Mouse (Mus musculus): ENCODE measurements around the gene Cnih2.

Gene Cnih2

GRCm38 (mm10) chr19:5068570-5069234, 29.6 kb downstream of the Cnih2 start:
- no peak for DNase-seq (ENCODE audit: low spot score in 2 of 2)

GRCm38 (mm10) chr19:5067867-5068569, 30.3 kb downstream of the Cnih2 start, which contains the start of gene Cd248:
Gene Cd248, plus strand, starts transcription at chr19:5068078.
- DNase-seq (ENCODE audit: low spot score in 2 of 2): peak in 1 of 2 experiments; percentile 51

- DNase-seq (ENCODE audit: low spot score in 2 of 2): no peak
These were observed 31.1 kb downstream of the Cnih2 start for GRCm38 (mm10) chr19:5067040-5067799.

GRCm38 (mm10) chr19:5065104-5065503, 33.2 kb downstream of the Cnih2 start:
- no peak for DNase-seq (ENCODE audit: low spot score in 2 of 2)

- DNase-seq (ENCODE audit: low spot score in 2 of 2): no peak
These were observed 35.9 kb downstream of the Cnih2 start for GRCm38 (mm10) chr19:5062446-5062845.

GRCm38 (mm10) chr19:5062041-5062440, 36.3 kb downstream of the Cnih2 start:
- no peak for DNase-seq (ENCODE audit: low spot score in 2 of 2)

GRCm38 (mm10) chr19:5060365-5061330, 37.7 kb downstream of the Cnih2 start:
- DNase-seq (ENCODE audit: low spot score in 2 of 2): no peak

- DNase-seq (ENCODE audit: low spot score in 2 of 2): no peak
These were observed 39.2 kb downstream of the Cnih2 start for GRCm38 (mm10) chr19:5058801-5059771.

GRCm38 (mm10) chr19:5057876-5058775, 40.2 kb downstream of the Cnih2 start:
- no peak for DNase-seq (ENCODE audit: low spot score in 2 of 2)

- DNase-seq (ENCODE audit: low spot score in 2 of 2): peak in 1 of 2 experiments; percentile 58
These were observed 42.1 kb downstream of the Cnih2 start for GRCm38 (mm10) chr19:5056251-5056650.

GRCm38 (mm10) chr19:5053909-5054308, 44.4 kb downstream of the Cnih2 start:
- DNase-seq (ENCODE audit: low spot score in 2 of 2): peak in 1 of 2 experiments; percentile 59

GRCm38 (mm10) chr19:5052853-5053252, 45.5 kb downstream of the Cnih2 start:
- DNase-seq (ENCODE audit: low spot score in 2 of 2): no peak

GRCm38 (mm10) chr19:5052166-5052822, 46.0 kb downstream of the Cnih2 start:
- DNase-seq (ENCODE audit: low spot score in 2 of 2): peak in 1 of 2 experiments; percentile 39

GRCm38 (mm10) chr19:5051515-5051914, 46.8 kb downstream of the Cnih2 start:
- DNase-seq (ENCODE audit: low spot score in 2 of 2): no peak

GRCm38 (mm10) chr19:5051031-5051430, 47.3 kb downstream of the Cnih2 start:
- DNase-seq (ENCODE audit: low spot score in 2 of 2): peak in 1 of 2 experiments; percentile 14

GRCm38 (mm10) chr19:5050047-5050905, 48.0 kb downstream of the Cnih2 start, which contains the start of gene Rin1:
Gene Rin1, plus strand, starts transcription at chr19:5050481.
- peak in 1 of 2 experiments; percentile 15 for DNase-seq (ENCODE audit: low spot score in 2 of 2)

GRCm38 (mm10) chr19:5049325-5049724, 49.0 kb downstream of the Cnih2 start:
- DNase-seq (ENCODE audit: low spot score in 2 of 2): no peak
